Mouse (Mus musculus) large intestine, adult 2 months (tissue): ENCODE results near the gene Akap1. TPM values are rescaled to one million over a fixed set of nuclear protein-coding genes. Genes with fewer than 3 reads are reported as not detected.

Experiments used
- DNase-seq: peaks from one replicate; pipeline ENCODE4 v3.0.0-alpha.2; 2012; ENCODE audit warnings: low read depth, low spot score
- WGBS: fragments of 180-500 bp; shearing (Covaris S2); methylation state at CpG from one replicate; pipeline ENCODE4 v1.1.7; 2018; 5-methylcytosine and 5-hydroxymethylcytosine counted together
- polyA plus RNA-seq: library from polyadenylated mRNA; depleted of rRNA; stranded (reverse); fragments of >200 nt; gene quantifications from 2 replicates; pipeline ENCODE4 v1.2.3, GENCODE M21; 2012; rRNA removed

The Akap1 gene
- polyA plus RNA-seq, 1 experiment, result 40.5 TPM

DNA sequence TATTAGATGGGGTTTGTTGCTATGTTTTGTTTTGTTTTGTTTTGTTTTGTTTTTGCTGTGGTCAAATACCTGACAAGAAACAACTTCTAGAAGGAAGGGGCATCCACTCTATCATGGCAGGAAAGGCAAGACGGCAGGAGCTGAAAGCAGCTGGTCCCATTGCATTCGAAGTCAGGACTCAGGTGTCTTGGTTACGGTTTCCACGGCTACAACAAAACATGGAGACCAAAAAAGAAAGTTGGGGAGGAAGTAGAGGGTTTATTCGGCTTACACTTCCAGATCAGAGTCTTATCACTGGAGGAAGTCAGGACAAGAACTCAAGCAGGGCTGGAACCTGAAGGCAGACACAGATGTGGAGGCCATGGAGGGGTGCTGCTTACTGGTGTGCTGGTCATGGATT is 47.3 kb downstream of the Akap1 start:
- WGBS, result 72% methylated on average over 5 of the region's 5 CpGs
- DNase-seq, result no peak

DNA sequence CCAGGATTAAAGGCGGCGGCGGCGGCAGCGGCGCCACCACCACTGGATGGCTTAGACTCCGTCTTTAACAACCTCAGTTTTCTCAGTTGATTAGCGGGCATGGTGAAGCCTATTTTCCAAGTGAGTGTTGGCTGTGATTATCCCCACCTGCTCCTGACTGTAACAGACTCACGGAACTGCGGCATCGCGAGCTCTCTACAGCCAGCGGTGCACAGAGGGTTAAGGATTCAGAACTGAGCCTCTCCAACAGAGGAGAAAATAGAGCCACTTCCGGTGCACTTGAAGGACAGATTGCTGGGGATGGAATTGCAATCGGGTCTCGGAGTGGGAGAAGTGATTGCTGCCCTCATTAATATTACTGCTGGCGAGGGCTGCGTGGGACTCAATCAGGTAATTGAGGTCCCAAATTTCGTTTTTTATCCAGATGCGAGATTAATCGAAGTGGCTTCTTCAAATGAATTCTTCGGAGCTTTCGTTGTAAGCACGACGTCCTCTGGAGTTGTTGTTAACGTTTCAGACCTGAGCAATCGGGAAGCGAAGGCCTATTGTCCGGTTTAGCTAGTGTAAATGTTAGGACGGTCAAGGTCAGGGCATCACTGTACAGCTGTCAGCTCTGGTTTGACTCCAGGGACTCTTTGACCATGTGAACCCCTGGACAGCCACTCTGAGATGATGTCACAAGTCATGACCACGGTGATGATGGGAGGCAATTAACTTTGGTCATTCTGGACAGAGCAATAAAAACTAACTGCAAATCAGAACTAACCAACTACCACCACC is 61.0 kb downstream of the Akap1 start:
- WGBS, result 49% methylated on average over 31 of the region's 31 CpGs
- no peak for DNase-seq

DNA sequence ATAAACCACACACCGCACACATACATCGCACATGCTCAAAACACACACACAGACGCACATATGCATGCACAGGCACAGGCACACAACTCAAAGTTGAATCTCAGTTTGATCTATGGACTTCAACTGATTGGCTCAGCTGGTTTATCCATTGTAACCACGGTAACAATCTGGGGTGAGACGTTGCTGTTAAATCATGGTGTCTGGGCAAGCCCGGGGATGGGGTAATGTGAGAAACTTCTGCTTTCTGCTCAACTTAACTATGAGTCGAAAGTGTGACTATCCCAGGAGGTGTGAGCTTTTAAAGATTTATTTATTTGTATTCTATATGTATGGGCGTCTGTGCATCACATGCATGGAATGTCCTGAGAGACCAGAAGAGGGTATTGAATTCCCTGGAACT is 68.2 kb downstream of the Akap1 start:
- 83% methylated on average over 8 of the region's 8 CpGs for WGBS
- no peak for DNase-seq

DNA sequence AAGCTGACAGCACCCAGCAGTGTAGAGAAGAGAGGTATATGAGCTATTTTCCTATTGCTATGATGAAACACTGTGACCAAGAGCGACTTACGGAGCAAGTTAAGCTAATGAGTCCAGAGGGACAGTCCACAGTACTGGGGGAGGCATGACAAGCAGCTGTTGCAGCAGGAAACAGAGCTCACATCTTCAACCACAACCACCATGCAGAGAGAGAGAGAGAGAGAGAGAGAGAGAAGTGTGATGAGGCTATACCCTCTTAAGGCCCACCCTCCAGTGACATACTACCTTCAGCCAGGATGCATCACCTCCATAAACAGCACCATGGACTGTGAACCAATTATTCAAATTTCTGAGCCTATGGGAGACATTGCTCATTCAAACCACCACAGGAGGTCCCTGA is 74.5 kb downstream of the Akap1 start:
- 80% methylated on average over 2 of the region's 2 CpGs for WGBS

DNA sequence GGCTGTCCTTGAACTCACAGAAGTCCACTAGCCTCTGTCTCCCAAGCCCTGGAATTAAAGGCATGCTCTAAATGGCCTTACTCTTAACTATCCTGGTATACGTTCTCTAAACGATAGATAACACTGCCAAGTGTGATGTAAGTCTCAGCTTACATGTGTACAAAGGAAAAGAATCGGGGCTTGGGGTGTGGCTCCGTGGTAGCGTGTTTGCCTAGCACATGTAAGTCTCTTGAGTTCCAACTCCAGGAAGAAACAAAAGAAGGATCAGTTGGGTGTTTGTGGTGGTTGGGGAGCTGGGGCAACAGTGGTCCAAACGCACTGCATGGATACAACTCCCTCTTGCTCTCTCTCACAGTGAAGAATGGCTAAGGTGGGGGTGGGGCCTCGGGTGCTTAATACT is 77.6 kb downstream of the Akap1 start:
- 39% methylated on average over 7 of the region's 7 CpGs for WGBS
- DNase-seq, result no peak

More for the DNA sequence above, 74.5 kb downstream of the Akap1 start:
- DNase-seq, result no peak

DNA sequence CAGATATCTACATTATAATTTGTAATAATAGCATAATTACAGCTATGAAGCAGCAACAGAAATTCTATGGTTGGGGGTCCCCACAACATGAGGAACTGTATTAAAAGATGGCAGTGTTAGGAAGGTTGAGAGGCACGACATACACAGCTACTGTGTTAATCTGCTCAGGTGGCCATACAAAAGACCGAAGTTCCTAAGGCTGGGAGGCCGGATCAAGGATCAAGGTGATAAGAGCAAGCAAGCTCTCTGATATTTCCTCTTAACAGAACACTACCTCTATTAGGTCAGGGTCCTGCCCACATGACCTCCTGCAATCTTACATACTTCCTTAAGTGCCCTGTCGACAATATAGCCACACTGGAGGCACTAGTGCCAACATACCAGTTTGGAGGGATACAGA is 80.9 kb downstream of the Akap1 start:
- no peak for DNase-seq
- WGBS, result 64% methylated on average over 4 of the region's 4 CpGs

DNA sequence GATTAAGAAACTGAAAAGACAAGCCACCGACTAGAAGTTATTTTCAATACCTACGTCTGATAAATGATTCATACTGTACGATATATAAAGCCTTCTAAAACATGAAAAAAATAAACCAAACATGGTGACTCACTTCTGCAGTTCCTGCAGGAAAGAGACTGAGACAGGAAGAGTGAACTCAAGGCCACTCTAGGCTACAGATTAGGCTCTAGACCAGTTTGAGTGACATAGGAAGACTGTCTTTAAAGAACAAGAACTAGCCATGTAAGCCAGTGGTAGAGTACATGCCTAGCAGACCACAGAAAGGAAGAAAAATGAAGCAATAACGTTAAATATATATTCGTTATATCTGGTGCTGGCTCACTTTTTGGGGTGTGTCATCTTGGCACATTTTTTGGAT is 81.9 kb downstream of the Akap1 start:
- WGBS, result 72% methylated on average over 5 of the region's 5 CpGs
- DNase-seq, result no peak

Other genes with a start within 250 kb of the Akap1 start
- gene Msi2, start 146.1 kb downstream of the Akap1 start, polyA plus RNA-seq, result 6.7 and 10.8 TPM in 2 replicates
- gene Scpep1, start 90.9 kb upstream of the Akap1 start, polyA plus RNA-seq, result 46.2 and 56.2 TPM in 2 replicates
- gene Elobl, start 102.3 kb upstream of the Akap1 start, polyA plus RNA-seq, result 0.69 and 0.99 TPM in 2 replicates
- 2.5 and 4.0 TPM in 2 replicates for gene Coil, start 105.7 kb upstream of the Akap1 start, polyA plus RNA-seq
- 21.9 and 53.6 TPM in 2 replicates for gene Trim25, start 134.8 kb upstream of the Akap1 start, polyA plus RNA-seq
- 1.1 and 2.5 TPM in 2 replicates for gene Dgke, start 202.3 kb upstream of the Akap1 start, polyA plus RNA-seq
- gene Gm525, start 209.3 kb upstream of the Akap1 start, polyA plus RNA-seq, result 0.60 and 0.61 TPM in 2 replicates